Mouse (Mus musculus): ENCODE measurements around the gene Ears2.

The Ears2 gene

DNA sequence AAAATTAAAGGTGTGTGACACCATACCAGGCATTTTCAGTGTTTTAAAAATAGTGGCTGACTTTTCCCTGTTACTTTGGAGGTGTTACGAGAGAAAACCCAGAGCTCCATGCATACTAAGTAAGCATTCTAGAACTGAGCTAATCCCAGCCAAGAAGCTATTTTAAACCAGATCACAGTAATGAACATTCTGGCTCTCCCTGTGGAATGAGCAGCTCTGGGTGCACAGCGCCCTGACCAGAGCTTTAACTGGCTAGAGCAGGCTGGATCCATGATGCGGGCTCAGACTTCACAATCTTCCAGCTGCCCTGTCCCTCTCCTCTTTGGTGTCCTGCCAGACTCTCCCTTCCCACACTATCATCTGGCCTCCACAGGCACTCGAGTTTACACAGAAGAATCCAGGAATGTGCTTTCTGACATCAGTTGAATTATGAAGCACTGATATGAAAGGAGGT is 21.9 kb downstream of the Ears2 start:
- peak; percentile 75 for DNase-seq (ENCODE audit: low read depth, low spot score)

DNA sequence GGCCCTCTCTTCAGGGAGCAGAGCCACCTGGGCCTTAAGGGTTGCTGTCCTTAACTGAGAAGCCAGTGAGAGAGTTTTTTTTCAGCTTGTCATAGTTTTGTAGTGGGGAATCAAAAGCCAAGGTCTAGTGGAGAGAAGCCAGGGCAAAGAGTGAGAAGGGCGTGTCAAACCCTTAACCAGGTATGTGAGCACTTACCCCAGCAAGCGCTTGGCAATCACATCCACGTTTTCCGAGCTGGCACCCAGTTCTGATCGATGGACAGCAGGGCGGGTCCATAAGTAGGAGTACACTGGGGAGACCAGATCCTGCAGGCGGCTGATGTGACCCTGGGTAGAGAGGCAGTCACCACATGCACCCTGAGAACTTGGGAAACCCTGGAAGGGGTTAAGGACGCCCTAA is 23.0 kb downstream of the Ears2 start:
- DNase-seq (ENCODE audit: low read depth, low spot score) = no peak

DNA sequence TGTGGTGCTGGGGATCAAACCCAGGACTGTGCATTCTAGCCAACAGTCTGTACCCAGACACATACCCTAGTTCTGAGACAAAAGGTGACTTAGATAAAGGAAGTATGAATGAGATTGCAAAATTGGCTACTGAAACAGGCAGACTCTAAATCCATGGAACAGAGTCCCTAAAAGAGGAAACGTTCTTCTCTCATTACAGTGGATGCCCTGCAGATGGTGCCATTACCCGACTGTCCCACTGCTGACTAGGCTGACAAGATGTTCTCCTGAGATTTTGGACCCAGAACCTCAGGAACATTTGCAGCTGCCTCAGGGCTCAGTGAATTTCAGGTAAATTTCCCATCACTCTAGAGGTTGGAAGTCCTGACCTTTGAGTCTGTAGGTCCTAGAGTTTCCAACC is 32.7 kb downstream of the Ears2 start:
- peak; percentile 36 for DNase-seq (ENCODE audit: low read depth, low spot score)

DNA sequence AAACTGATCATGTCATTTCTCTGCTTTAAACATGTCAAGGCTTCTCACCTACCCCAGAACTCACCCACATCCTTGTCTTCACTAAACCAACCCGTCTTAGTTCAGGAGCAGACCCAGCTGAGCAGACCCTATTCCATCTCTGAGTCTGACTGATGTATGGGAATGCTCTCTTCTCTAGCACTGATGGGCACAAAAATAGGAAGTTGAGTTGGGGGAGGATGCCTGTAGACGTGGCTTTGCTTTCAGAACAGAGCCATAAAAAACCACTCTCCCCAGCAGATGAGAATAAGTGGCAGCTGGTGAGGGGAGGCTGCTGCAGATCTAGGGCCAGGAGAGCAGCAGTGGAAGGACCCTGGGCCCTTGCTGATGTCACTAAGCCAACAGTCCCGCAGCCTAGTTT is 33.7 kb downstream of the Ears2 start:
- peak; percentile 15 for DNase-seq (ENCODE audit: low read depth, low spot score)

DNA sequence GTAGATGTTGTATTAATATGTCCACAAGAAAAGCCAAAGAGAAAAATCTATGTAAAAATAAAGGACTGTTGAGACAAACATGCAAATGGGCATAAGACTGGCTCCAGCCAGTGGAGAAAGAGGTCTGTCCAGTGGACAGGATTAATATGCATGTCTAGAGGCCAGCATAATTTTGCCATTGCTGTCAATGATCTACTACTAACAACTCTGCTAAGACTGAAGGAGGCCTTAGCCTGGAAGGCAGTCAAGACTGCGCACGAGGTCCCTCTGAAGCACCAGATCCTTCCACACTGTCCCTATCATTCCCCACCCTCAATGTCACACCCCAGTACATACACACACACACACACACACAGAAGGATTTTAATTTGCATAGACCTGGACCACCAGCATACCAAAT is 44.9 kb downstream of the Ears2 start:
- DNase-seq (ENCODE audit: low read depth, low spot score) = no peak

DNA sequence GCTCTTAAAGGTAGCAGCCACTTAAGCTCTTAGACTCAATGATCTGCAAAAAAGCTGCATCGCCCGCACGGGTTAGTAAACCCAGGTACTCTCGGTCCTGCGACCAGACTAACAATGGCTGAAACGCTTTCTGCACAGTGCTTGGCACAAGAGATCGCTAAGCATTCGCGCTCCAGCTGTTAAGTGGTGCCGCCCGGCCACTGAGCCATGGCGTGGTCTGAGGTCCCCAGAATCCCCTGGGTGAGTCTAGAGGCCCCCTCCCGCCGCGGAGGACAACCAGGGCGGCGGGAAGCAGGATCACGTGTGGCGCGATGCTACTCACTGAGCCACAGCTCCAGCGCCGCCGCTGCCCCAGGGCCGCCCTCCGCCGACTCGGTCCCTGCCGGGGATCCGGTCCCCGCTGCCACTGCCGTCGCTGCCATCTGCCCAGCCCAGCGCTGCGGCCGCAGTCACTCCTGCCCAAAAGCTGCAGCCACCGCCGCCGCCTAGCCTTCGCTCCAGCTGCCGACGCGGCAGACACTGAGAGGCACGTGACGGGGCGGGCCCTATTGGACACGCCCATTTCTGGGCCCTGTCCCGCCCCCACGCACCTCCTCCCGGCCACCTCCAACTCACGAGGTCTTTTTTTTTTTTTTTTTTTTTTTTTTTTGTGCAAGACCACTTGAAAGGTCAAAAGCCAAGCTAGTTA is 46.3 kb downstream of the Ears2 start, which contains the start of gene Gga2:
Gene Gga2, minus strand, starts transcription at position 556 of the 688 bp plus-strand sequence.
- peak; percentile 92 for DNase-seq (ENCODE audit: low read depth, low spot score)

DNA sequence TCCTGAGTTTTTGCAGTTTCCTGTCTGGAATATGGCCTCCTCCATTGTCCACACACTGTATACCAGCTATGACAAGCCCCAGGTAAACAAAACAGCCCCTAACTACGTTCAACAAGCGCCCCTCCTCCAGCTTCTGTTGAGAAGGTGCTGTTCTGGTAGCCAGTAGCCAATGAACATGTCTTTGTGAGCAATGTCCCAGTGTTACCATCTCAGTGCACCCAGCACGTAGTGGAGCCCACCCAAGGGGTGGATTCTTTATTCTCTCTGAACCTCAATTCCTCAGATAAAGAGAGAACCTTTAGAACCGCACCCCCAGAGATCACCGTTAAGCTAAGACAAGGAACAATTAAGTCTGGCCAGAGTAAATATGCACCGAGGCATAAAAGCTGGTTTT is 46.8 kb downstream of the Ears2 start:
- peak; percentile 17 for DNase-seq (ENCODE audit: low read depth, low spot score)

DNA sequence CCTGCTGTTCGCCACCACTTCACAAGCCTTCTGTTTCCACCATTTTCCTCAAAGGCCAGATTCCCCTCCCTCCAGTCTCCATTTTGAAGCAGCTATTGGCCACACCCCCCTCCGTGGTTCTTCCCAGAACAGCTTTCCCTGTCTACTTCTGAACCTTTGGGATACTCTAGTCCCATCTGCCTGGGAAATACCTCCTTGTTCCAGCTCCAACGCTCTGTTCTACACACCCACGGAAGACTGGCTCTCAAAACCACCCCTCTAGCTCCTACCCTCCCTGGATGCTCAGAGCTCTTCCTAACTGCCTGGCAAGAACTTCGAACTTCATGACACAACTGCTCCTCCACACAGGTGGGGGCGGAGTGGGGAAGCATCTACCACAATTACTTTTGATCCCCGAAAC is 48.1 kb downstream of the Ears2 start:
- peak; percentile 87 for DNase-seq (ENCODE audit: low read depth, low spot score)

DNA sequence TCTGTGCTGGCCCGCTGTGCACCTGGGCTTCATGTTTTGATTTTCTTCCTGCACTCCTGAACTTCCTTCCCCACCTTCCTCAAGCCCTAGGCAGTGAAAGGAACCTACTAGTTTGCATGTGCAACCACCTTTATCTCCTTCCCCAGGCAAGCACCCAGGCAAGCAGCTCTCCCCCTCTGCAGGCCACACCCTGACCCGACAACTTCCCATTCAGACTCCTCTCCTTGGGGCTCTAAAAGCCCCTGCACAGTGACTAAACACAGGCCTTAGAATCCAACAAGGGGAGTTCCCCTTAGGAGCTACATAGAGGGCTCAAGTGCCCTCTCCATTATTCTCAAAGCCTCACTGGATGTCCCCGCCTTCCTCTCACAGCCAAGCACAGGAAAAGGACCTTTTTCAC is 48.8 kb downstream of the Ears2 start:
- no peak for DNase-seq (ENCODE audit: low read depth, low spot score)

DNA sequence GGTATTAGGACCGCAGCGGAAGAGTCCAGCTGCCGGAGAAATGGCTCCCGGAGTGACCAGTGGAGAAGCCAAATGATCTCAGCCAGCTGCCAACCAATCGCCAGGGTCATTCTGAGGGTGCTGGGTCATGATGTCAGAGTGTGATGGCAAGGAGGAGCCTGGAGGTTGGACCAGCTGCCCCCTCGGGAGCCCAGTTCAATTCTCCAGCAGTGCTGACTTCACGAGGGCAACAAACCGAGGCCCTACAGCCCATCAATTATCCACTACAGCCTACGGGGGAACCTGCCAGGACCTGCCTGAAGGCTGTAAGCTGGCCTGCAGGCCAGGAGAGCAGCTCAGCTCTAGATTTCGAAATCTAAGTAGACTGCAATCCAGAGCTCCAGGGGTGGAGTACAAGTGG is 51.3 kb downstream of the Ears2 start:
- no peak for DNase-seq (ENCODE audit: low read depth, low spot score)

DNA sequence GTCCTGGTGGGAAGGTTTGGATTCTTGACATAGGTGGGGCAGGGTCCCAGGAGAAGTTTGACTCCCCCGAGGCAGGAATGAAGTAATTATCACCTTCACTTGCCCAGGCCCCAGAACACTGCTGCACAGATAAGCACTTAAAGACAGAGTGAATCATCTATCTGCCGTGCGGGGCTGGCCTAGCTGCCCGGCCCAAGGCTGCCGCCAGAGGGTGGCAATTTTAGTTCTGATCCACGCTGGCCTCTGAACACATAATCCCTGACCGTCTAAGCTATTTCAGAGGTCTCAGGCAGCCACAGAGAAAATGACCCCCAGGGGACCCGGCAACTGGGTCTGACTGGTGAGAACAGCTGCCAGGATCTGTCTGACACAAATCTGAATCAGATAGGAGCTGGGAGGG is 52.0 kb downstream of the Ears2 start:
- DNase-seq (ENCODE audit: low read depth, low spot score) = peak; percentile 21

DNA sequence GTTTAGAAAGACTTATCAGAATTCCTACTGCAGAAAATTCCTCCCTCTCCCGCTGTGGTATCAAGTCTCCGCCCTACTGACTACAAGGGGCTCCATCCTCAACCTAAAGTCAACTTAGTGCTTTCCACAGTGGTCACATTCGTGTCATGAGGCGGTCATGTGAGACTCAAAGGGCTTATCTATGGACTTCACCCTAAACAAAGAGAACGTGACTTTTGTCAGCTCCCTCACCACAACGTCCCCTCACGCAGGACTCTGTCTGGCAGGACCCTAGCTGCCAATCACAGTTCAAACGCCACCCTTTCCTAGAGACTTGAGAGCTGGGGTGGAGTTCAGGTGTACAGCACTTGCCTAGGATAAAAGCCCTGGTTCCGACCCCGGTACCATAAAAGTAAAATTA is 54.1 kb downstream of the Ears2 start:
- no peak for DNase-seq (ENCODE audit: low read depth, low spot score)

DNA sequence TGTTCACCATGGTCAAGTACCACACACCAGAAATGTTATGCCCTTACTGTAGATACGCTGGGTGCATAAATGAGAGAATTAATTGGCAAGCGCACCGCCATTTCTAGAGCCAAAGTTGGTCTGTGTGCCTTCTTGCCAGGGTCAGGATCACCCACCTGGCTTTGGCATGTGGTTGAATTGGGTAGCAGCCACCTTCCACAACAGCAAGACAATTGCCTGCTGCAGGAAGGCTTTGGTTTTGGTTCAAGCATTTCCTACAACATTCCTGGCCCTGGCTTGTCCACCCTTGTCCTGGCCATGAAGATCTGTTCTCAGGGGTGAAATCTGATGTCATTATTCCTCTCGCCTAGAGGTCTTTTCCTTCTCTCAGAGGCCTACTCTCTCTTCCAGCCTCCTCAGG is 54.7 kb downstream of the Ears2 start:
- DNase-seq (ENCODE audit: low read depth, low spot score) = peak; percentile 52

DNA sequence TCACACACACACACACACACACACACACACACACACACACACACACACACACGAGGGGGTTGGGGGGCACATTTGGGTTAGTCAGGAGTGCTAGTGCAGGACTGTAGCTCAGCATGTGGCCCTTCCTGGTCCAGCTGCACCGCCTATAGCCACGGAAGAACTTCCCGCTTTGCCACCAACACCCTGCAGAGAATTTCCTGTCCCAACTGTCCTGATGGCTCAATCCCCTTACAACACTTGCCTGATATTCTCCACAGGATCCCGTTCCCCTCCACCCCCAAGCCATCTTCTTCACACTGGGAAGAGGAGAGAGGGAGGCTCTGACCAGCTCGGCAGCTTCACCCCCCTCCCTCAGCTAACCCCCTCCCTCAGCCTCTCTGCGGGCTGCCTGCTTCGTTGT is 66.7 kb downstream of the Ears2 start:
- DNase-seq (ENCODE audit: low read depth, low spot score) = no peak

DNA sequence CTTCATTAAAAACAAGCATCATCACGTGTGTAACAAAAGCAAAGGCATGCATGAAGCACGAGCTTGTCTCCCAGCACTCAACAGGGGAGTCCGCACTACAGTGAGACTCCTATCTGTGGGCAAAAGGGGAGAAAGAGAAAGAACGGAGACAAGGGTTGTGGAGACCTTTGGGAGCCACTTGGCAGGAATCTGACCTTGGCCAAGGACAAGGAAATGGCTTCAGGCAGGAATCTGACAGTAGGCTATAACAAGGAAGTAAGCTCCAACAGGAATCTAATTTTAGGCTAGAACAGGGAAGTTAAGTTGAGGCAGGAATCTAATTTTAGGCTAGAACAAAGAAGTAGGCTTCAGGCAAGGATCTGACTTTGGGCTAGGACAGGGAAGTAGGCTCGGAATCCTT is 71.1 kb downstream of the Ears2 start:
- DNase-seq (ENCODE audit: low read depth, low spot score) = no peak
